Mouse (Mus musculus) bone marrow macrophage, adult 2 months (primary cell): ENCODE results near the gene Slamf6.

ENCODE experiments used
- CTCF ChIP-seq: IDR thresholded peaks from 2 replicates; pipeline ENCODE4 v1.5.1; 2012; ENCODE audit warnings: low read depth, mild to moderate bottlenecking, low read length, moderate library complexity
- POLR2A ChIP-seq: IDR thresholded peaks from 2 replicates; pipeline ENCODE4 v1.6.1; 2012; ENCODE audit warnings: mild to moderate bottlenecking, low read depth, low read length, borderline replicate concordance

DNA sequence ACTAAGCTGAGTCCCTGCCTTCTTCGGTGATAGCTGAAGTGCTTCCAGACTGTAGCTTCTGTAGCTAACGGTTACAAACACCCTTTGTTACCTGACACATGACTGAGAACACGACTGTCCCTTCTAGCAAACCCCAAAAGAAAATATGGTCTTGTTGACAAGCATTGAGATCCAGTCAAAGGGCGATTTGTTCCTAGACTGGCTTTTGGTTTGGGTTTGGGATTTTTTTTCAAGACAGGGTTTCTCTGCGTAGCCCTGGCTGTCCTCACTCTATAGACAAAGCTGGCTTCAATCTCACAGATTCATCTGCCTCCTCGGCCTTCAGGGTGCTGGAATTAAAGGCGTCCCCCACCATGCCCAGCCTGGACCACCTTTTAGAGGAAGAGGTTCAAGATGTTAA, 79.4 kb downstream of the Slamf6 start:
- no peak for TF ChIP-seq CTCF
- no peak for TF ChIP-seq POLR2A
